Mouse (Mus musculus) limb, embryonic 10.5 days (tissue): ENCODE results near the gene Hoxa11. TPM values are rescaled to one million over a fixed set of nuclear protein-coding genes. Genes with fewer than 3 reads are reported as not detected.

Experiments used
- DNase-seq: peaks from one replicate; pipeline ENCODE4 v3.0.0-alpha.2; 2017; ENCODE audit warnings: low spot score
- H3K27ac ChIP-seq: fragments of 300-500 bp; sonication (generic); 2 replicates; pipeline ENCODE4 v1.5.1; 2016; ENCODE audit warnings: mild to moderate bottlenecking
- H3K27me3 ChIP-seq: fragments of 300-500 bp; sonication (generic); 2 replicates; pipeline ENCODE4 v1.6.1; 2016; ENCODE audit warnings: low read depth, mild to moderate bottlenecking; ENCODE audit not compliant: poor library complexity, severe bottlenecking
- H3K36me3 ChIP-seq: fragments of 300-500 bp; sonication (generic); 2 replicates; pipeline ENCODE4 v1.6.1; 2016; ENCODE audit warnings: mild to moderate bottlenecking, moderate library complexity
- H3K4me1 ChIP-seq: fragments of 300-500 bp; sonication (generic); 2 replicates; pipeline ENCODE4 v1.6.1; 2016
- H3K4me3 ChIP-seq: fragments of 300-500 bp; sonication (generic); 2 replicates; pipeline ENCODE4 v1.5.1; 2016; ENCODE audit warnings: mild to moderate bottlenecking, moderate library complexity
- H3K9me3 ChIP-seq: fragments of 300-500 bp; sonication (generic); replicated peaks from 2 replicates; pipeline ENCODE4 v1.6.1; 2016; ENCODE audit warnings: mild to moderate bottlenecking
- WGBS: fragments of 180-500 bp; shearing (Covaris S2); methylation state at CpG from one replicate; pipeline ENCODE4 v1.1.7; 2016; 5-methylcytosine and 5-hydroxymethylcytosine counted together
- polyA plus RNA-seq: library from polyadenylated mRNA; unstranded; fragments of >200 nt; fragmentation: Nextera tagmentation; extraction: Ambion mirVana; gene quantifications from 2 replicates; pipeline ENCODE4 v1.2.1, GENCODE M21; 2016

Gene Hoxa11
- polyA plus RNA-seq, 1 experiment from 2014 or later = 71.6 TPM

DNA sequence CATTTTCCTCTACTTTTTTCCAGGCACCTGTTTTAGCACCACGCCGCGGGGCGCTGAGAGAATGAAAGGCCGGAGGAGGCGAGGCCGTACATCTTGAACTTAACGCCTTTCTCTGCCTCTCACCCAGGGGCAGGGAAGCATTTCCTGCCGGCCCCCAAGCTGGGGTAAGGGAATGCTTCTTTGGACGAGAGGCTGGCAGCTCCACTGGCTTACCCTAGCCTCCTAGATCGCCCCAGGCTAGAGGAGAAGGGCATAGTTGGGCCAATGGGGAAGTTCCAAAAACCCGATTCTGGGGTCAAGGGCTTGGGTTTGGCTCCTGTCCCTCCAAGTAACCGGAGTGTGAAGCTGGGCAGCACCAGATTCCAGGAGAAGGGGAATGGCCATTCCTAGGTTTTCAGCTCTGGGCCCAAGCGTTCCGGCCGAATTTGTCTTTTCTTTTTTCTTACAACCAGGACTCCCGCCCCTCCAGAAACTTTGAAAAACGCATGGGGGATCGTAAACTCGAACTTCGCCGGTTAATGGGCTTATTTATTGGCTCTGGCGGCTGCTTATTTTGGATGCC lies 12.5 kb downstream of the Hoxa11 start:
- WGBS = under 1% methylated on average over 23 of the region's 23 CpGs
- Histone ChIP-seq H3K9me3 (no peaks in the 10 kb centered on the region), H3K27me3 (peaks cover 55% of the 10 kb centered on the region), H3K27ac (peak overlapping the region; percentile 99), H3K4me1 (peaks cover 32% of the 10 kb centered on the region), H3K36me3 (peaks cover 76% of the 10 kb centered on the region), H3K4me3 (peak overlapping the region; percentile 90)
- DNase-seq = no peak

DNA sequence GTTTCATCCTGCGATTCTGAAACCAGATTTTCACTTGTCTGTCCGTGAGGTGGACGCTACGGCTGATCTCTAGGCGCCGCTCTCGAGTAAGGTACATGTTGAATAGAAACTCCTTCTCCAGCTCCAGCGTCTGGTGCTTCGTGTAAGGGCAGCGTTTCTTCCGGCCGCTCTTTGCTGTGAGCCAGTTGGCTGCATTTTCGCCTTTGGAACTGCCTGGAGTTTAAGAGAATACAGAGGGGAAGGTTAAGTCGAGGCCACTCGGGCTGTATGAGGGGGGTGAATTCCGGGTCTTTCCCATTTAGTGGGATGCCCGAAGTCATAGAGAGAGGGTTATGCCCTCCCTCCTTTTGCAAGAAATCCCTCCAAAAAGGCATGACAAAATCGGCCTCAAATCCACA lies 13.0 kb downstream of the Hoxa11 start:
- Histone ChIP-seq H3K4me1 (peaks cover 32% of the 10 kb centered on the region), H3K4me3 (peak overlapping the region; percentile 90), H3K27ac (peak overlapping the region; percentile 99), H3K27me3 (peaks cover 51% of the 10 kb centered on the region), H3K9me3 (no peaks in the 10 kb centered on the region), H3K36me3 (peaks cover 71% of the 10 kb centered on the region)
- whole genome bisulfite sequencing = under 1% methylated on average over 18 of the region's 18 CpGs
- DNase-seq = peak; percentile 70

DNA sequence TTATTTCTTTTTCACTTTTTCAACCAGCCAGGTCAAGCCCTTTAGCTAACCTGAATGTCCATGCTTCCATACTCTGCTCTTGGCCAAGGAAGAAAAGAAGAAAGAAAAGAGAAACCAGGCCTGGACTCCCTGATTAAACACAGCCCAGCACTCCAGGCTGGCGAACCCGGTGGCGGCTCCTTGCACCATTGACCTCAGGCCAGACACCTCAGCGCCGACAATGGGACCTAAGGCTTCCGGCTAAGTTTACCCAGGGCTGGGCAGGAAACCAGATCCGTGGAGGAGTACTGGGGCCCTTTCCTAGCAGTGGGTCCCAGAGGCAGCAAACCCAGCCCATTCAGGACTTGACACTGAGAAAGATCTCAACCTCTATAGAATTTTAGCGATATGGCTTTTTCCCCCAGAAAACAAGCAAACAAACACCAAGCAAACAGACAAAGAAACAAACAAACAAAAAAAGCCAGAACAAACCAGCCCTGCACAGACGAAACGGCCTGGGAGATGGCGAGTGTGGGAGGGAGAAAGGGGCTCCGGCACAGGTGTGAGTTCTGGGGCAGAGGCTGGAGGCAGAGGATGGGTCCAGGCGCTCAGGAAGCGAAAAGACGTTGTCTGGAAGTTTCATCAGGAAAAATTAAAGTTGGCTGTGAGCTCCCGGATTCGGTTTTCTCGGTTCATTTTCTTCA lies 13.6 kb downstream of the Hoxa11 start:
- Histone ChIP-seq H3K27ac (peak overlapping the region; percentile 99), H3K4me3 (peak overlapping the region; percentile 90), H3K27me3 (peaks cover 47% of the 10 kb centered on the region), H3K9me3 (no peaks in the 10 kb centered on the region), H3K36me3 (peaks cover 69% of the 10 kb centered on the region), H3K4me1 (peaks cover 34% of the 10 kb centered on the region)
- no peak for DNase-seq
- under 1% methylated on average over 18 of the region's 18 CpGs for whole genome bisulfite sequencing

DNA sequence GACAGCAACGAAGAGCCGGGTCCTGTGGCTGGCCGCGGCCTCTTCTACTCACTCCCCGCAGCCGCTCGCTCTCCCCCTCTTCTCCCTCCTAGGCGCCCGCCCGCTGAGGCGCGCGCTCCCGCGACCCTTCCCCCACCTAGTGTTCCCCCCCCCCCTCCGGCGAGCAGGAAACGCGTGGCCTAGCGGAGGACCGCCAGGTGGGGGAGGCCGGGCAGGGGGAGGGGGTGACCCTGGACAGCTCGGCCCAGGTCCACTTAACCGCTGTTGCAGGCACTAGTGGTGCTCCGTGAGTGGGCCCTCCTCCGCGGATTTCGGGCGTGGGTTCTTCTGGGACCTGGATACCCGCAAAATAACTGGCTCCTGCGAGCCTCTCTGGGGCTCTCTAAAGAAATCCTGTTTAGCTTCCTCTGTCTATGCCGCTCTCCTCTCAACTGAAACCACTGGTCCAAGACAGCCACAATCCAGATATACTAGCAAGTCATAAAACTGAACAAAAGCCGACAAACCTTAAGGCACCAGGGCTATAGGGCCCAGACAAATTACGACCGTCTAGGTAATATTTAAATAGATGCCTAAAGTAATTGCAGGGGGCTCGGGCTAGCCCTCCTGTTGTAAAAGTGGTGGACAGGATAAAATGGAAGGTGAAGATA lies 15.0 kb downstream of the Hoxa11 start, which contains the start of gene Hoxa9:
TSS of gene Hoxa9 (minus strand) at position 574 of the 650 bp plus-strand sequence.
- Histone ChIP-seq H3K36me3 (peaks cover 58% of the 10 kb centered on the region), H3K27ac (peak within 1 kb of the TSS; percentile 99), H3K4me1 (peaks cover 26% of the 10 kb centered on the region), H3K9me3 (no peaks in the 10 kb centered on the region), H3K4me3 (peak within 1 kb of the TSS; percentile 90), H3K27me3 (peaks cover 40% of the 10 kb centered on the region)
- DNase-seq = peak; percentile 93
- under 1% methylated on average over 28 of the region's 36 CpGs for WGBS

DNA sequence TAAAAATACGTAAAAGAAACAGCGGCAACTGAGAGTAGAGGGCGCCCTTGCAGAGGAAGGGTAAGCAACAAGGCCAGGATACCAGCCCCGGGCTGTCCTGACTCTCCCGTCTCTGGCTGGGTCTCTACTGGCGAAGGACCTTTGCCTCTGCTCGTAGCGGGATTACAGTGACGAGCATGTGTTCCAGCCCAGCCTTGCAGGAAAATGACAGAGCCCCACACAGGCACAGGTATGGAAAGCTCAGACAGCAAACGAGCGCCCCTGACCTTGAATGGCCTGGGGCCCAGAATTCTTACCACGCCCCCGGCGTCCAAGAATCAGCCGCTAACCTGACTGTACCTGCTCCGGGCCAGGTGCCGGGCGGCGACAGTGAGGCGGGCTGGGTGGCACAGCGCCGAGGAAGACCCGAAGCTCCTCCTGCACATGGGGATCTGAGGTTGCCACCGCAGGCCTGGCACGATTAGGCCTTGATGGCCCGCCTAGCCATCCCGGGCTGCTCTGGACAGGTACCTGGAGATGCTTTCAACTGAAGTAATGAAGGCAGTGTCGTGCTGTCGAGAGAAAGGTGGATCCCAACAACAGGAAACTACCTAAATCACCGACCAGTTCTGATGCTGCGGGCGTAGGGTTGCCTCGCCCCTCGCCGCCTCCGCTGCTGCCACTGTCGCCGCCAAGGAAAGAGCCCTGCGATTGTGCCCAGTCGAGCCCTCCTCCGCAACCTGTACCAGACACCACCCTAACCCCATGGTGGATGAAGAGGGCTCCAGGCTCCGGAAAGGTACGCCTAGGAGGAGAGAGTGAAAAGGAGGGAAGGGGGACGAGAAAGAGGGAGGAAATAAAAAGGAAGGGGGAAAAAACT lies 15.8 kb downstream of the Hoxa11 start:
- Histone ChIP-seq H3K27me3 (peaks cover 40% of the 10 kb centered on the region), H3K27ac (peak overlapping the region; percentile 99)

DNA sequence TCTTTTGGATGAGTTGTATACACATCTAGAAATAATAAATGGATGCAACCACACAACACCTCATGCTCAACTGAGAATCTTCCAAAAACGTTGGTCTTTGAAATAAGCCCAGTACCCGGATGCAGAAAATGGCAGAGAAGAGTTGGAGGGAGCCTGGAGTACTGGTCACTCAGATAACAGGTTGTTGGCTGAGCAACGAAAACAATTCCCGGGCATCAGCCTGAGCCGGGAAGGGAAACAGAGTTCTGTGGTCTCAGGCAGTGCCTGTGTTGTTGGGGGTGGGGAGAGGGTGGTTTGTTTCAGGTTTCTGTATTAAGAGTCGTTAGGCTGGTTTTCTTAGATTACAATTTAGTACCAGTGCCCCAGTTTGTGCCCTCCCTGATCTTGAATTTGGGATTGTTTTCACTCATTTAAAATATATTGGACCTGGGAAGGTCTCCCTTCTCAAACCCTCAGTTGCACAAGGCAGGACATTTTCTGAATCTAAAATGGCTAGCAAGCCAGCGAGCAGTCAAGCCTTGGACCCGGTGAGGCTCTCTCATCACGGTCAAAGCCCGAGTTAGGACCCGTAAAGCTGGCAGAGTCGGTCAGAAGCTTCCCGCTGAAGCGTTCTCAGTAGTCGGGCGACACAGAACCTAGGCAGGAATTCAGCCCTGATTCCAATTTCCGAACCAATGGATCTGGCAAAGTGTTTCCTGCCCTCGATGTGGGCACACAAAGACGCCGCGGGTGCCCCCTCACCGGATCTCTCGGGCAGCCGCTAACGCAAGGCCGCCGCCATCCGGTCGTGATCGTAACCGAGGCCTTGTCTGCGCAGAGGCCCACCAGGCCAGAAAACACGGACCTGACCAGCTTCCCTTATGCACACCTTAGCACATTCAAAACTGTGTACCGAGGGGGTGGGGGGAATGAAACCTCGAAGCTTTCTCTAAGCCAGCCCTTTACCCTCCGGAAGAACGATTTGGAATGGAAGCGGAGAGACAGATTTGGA lies 16.8 kb downstream of the Hoxa11 start:
- under 1% methylated on average over 38 of the region's 38 CpGs for WGBS
- Histone ChIP-seq H3K36me3 (peaks cover 66% of the 10 kb centered on the region), H3K27ac (peak overlapping the region; percentile 99), H3K4me3 (peak overlapping the region; percentile 90), H3K27me3 (peaks cover 30% of the 10 kb centered on the region), H3K9me3 (no peaks in the 10 kb centered on the region), H3K4me1 (peaks cover 13% of the 10 kb centered on the region)
- DNase-seq = no peak

More for the DNA sequence above, 15.8 kb downstream of the Hoxa11 start:
- no peak for DNase-seq
- H3K9me3 ChIP-seq = no peaks in the 10 kb centered on the region
- peaks cover 66% of the 10 kb centered on the region for H3K36me3 ChIP-seq
- H3K4me1 ChIP-seq = peaks cover 22% of the 10 kb centered on the region
- under 1% methylated on average over 44 of the region's 44 CpGs for WGBS
- H3K4me3 ChIP-seq = peak overlapping the region; percentile 90

DNA sequence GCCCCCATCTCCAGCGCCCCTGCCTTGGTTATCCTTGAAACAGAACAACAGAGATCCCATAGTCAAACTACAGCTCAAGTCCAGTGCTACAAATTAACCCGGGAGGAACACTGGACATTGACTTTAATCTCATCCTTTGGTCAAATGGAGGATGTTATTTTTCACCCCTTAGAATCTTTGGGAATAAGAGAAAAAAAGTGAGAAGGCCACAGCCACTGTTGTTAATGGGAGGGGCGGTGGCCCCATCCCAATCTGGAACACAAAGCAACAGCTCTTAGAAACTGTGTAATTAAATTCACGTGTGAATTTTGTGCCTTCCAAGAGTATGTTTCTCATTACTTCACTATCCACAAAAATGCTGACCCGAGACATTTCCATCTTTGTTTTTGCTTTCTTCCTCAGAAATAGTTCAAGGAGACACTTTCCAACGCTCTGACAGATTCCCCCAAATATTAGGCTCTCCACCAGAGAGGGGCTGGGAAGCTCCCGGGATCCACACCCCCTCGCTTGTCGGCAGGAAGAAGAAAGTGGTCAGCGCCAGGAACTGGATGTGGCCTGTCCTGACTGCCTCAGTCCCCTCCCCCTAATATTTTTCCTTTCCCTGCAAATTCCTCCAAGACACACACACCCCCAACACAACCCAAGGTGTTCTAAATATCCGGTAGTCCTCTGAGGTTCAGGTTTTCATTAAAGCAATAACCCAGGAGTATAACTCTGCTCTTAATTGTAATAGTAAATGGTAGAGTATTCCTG lies 18.0 kb downstream of the Hoxa11 start:
- peak overlapping the region; percentile 90 for H3K4me3 ChIP-seq
- peak overlapping the region; percentile 99 for H3K27ac ChIP-seq
- H3K36me3 ChIP-seq = peaks cover 66% of the 10 kb centered on the region
- no peak for DNase-seq
- under 1% methylated on average over 11 of the region's 11 CpGs for WGBS
- peaks cover 25% of the 10 kb centered on the region for H3K27me3 ChIP-seq
- peaks cover 12% of the 10 kb centered on the region for H3K4me1 ChIP-seq
- H3K9me3 ChIP-seq = no peaks in the 10 kb centered on the region

DNA sequence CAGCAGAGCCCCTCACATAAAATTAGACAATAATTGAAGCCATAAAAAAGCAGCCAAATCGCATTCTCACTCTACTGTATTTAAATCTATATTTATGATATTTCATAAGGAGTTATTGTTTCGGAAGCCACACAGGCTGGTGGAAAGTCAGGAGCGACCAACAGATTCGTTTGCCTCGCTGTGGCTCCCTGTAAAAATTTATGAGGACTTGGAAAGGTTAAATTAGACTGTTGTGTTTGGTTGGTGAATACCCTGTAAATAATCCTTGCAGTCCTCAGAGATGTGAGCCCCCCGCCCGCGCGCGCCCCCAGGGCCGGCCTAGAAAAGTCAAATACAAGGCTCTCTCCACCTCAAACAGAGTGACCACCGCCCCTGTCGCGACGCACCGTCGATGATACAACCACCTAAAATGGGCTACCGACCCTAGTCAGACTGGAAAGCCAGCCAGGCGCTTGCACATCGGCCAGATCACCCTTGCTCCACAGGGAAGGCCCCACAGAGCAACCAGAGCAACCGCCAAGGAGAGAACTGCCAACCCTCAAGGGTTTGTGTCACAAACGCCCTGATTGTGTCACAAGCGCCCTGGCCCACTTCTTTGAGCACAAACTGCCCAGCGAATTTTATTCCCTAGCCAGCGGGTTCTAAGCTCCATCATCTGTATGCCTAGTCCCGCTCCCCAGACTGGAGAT lies 18.9 kb downstream of the Hoxa11 start:
- no peaks in the 10 kb centered on the region for H3K9me3 ChIP-seq
- peak; percentile 85 for DNase-seq
- H3K27ac ChIP-seq = peak overlapping the region; percentile 99
- peaks cover 57% of the 10 kb centered on the region for H3K36me3 ChIP-seq
- H3K4me3 ChIP-seq = peak overlapping the region; percentile 90
- H3K27me3 ChIP-seq = peaks cover 33% of the 10 kb centered on the region
- peaks cover 20% of the 10 kb centered on the region for H3K4me1 ChIP-seq
- 1% methylated on average over 26 of the region's 26 CpGs for WGBS

DNA sequence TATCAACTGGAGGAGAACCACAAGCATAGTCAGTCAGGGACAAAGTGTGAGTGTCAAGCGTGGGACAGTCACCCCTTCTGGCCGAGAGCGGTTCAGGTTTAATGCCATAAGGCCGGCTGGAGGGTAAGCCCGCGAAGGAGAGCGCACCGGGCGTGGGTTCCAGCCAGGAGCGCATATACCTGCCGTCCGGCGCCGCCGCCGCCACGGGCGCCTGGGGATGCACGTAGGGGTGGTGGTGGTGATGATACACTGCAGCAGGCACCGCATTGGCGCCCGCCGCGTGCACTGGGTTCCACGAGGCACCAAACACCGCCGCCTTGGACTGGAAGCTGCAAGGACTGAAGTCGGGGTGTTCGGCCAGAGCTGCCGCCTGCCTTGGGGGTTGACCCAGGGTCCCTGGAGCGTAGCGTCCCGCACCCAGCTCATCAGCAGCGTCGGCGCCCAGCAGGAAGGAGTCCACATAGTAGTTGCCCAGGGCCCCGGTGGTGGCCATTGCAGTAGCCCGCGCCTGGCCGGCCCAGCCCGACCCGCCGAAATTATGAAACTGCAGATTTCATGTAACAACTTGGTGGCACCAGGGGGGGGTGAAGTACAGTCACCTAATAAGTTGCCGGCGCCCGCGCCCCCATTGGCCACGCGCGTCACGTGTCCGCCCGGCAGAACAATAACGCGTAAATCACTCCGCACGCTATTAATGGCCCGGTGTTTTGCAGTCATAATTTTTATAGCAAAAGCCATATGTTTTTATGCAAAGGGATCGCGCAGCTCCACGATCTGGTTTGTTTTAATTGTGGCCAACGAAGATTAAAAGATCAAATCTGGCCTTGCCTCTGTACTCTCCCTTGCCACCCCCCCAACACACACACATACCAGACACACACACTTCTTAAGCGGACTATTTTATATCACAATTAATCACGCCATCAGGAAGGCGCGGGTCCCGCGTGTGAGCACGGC lies 19.7 kb downstream of the Hoxa11 start:
- peak; percentile 96 for DNase-seq
- Histone ChIP-seq H3K9me3 (no peaks in the 10 kb centered on the region), H3K4me1 (peaks cover 28% of the 10 kb centered on the region), H3K36me3 (peaks cover 53% of the 10 kb centered on the region), H3K27ac (peak overlapping the region; percentile 99), H3K27me3 (peaks cover 34% of the 10 kb centered on the region), H3K4me3 (peak overlapping the region; percentile 90)
- under 1% methylated on average over 69 of the region's 69 CpGs for WGBS
